Mouse (Mus musculus) inflammation-experienced regulatory T-cells (primary cell): ENCODE measurements around the gene Fgr. TPM values are rescaled to one million over a fixed set of nuclear protein-coding genes. Genes with fewer than 3 reads are reported as not detected.

Experiments
- polyA plus RNA-seq, 2 experiments: library from polyadenylated mRNA; unstranded; fragments of 100-300 nt; shearing (Covaris generic); gene quantifications; one replicate each; pipeline ENCODE4 v1.2.1; 2017

Gene Fgr
- 1 to 10 TPM; 2.8 to 4.3 TPM for polyA plus RNA-seq

DNA sequence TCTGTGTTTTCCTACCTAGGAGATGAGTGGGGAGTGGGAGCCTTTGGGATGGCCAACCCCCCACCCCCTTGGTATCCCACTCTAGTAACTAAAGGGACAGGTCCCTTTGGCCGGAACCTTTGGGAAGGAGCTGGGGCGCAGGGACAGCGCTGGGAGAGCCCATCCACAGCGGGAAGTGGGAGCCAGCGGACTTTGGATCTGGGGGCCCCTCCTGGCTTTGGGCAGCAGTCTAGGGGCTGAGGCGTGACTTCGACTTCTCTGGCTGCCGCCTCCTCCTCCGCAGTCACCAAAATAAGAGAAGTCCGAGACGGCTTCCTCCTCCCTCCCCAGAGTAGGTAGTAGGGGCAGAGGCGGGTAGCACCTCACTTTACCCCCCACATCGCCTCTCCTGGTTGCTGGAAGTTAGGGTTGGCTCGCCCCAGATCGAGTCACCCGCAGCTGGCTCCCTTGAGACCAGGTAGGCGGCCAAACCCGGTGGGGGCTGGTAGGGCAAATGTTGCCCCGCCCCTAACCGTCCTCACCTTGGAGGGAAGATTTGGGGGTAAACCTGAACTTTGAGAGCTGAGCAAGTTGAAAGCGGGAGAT is at the start of gene Fgr:
Fgr (plus strand) TSS at position 282 of the 585 bp plus-strand sequence.

DNA sequence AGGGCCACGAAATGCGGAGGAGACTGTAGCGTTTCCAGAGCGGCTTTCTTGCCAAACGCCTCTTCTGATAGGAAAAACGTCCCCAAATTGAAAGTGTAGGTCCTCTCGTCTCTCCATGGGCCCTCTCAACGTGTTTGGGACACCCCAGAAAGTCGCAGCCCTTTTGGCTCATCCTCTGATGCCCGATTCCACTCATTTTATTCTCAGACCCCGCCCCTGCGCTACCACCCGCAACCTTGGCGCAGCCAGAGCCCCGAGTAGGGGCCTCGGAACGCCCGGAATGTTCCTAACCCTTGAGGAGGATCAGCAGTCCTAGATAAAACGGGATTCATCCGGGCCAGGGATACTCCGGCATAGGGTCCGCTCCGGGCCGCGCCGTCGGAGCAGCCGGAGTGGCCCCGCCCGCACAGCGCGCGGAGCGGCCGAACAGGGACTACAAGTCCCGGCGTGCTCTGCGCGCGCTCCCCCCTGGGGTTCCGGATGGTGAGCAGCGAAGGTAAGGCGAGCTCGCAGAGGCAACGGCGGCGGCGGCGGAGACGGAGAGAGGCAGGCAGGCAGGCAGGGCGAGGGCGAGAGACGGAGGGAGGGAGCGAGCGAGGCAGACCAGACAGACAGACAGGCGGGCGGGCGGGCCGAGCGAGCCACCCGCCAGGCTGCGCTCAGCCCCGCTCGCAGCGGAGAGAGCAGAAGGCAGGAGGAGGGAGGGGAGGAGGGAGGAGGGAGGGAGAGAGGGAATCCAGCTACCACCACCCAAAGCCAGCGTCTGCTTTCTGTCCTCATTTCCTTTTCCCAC is 37.3 kb downstream of the Fgr start, which contains the start of gene Ahdc1:
Ahdc1 (plus strand) TSS at position 233 of the 793 bp plus-strand sequence.

Other genes starting within 250 kb of the Fgr start
- gene Xkr8, start 241.5 kb upstream of the Fgr start, polyA plus RNA-seq = 1 to 10 TPM; 3.8 to 9.3 TPM
- 1 to 10 TPM; 2.6 to 3.7 TPM for gene Smpdl3b, start 216.8 kb upstream of the Fgr start, polyA plus RNA-seq
- 10 to 100 TPM; 48.6 to 63.9 TPM for gene Rpa2, start 205.8 kb upstream of the Fgr start, polyA plus RNA-seq
- gene Themis2, start 177.7 kb upstream of the Fgr start, polyA plus RNA-seq = 1 to 10 TPM in 1 of 2 experiments, under 1 TPM in 1; 0.68 to 2.0 TPM
- gene Ppp1r8, start 130.9 kb upstream of the Fgr start, polyA plus RNA-seq = 10 to 100 TPM; 51.0 to 57.2 TPM
- gene Stx12, start 89.6 kb upstream of the Fgr start, polyA plus RNA-seq = 10 to 100 TPM; 29.7 to 40.0 TPM
- 10 to 100 TPM; 31.7 to 33.6 TPM for gene Fam76a, start 51.5 kb upstream of the Fgr start, polyA plus RNA-seq
- 1 to 10 TPM; 5.8 to 6.0 TPM for gene Ahdc1, start 37.2 kb downstream of the Fgr start, polyA plus RNA-seq
- 10 to 100 TPM; 67.6 to 68.6 TPM for gene Wasf2, start 156.4 kb downstream of the Fgr start, polyA plus RNA-seq
- 1 to 10 TPM in 1 of 2 experiments, under 1 TPM in 1; 0.58 to 2.4 TPM for gene Cd164l2, start 238.0 kb downstream of the Fgr start, polyA plus RNA-seq
- under 1 TPM in 1 of 2 experiments, not detected in 1; 0.56 TPM for gene Gpr3, start 238.4 kb downstream of the Fgr start, polyA plus RNA-seq